In the genomic region with DNA sequence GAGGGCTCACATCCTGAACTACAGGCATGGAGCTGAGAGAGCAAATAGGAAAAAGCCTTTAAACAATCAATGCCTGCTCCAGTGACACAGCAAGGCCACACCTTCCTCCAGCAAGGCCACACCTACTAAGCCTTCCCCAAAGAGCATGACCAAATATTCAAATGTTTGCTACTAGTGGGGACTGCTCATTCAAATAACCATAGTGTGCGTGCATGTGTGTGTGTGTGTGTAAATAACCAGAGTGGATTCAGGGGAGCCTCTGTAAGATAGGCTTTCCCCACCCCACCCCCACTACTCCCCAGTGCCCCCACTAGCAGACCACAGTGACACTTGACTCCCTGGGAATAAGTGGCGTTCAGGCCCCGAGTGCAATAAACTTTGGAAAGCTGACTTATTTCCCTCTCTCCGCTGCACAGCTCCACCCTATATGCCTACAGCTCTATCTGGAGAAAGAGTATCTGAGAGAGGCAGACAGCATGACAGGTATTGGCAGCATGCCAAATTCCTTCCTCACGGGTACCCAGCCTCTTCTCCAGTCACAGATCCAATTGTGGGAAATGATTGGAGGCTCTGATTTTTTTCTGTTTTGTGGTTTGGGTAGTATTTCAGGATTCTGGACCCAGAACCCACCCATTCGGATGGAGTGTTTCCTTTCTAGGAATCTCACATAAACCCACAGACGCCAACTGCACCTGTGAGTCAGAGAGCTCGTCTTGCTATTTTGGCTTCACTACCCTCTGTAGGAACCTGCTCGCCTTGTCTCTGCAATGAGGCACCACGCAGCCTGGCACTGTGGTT, we compare ENCODE assay signal across 7 mouse cellular contexts. TPM values are rescaled to one million over a fixed set of nuclear protein-coding genes. Genes with fewer than 3 reads are reported as not detected.
DNase-seq lines count a peak whose midpoint lies in the region; ATAC-seq and TF ChIP-seq lines count a peak whose summit lies in the region.

No protein-coding gene starts in this region.

- peak; percentile 75 for DNase-seq in lung, embryonic 14.5 days
- DNase-seq in lung, postnatal 25 days (ENCODE audit: low spot score) = no peak
- peak; percentile 19 for DNase-seq in adrenal gland, postnatal 25 days
- peak; percentile 72 to 88 for DNase-seq in frontal cortex, postnatal 36 days (ENCODE audit: low spot score in 2 of 2)
- peak; percentile 66 to 68 for DNase-seq in left cerebral cortex, adult 2 months (ENCODE audit: extremely low spot score in 1 of 2, low spot score in 2 of 2)
- no peak for DNase-seq in ovary, postnatal 14 days (ENCODE audit: low spot score)

- WGBS in lung, embryonic 14.5 days = 27% methylated on average over 10 of the region's 10 CpGs
- WGBS in stomach, embryonic 15.5 days = 34% methylated on average over 10 of the region's 10 CpGs

- intact Hi-C loops in left cerebral cortex, adult 2 months (cut with DNase I) = loop anchor here (1.0 kb wide), 2 partner anchors 36 to 60 kb away; no protein-coding TSS in a partner anchor

- H3K9me3 ChIP-seq in lung, embryonic 14.5 days (ENCODE audit: low read depth, low read length) = no peaks in the 10 kb centered on the region
- H3K9me3 ChIP-seq in stomach, embryonic 15.5 days = no peaks in the 10 kb centered on the region

- no peaks in the 10 kb centered on the region for H3K27me3 ChIP-seq in lung, embryonic 14.5 days (ENCODE audit: insufficient read depth, low read length)
- no peaks in the 10 kb centered on the region for H3K27me3 ChIP-seq in stomach, embryonic 15.5 days (replicated peaks)

- no peak overlapping the region for H3K4me2 ChIP-seq in lung, embryonic 14.5 days
- no peak overlapping the region; the same call in 1 of the 2 replicates for H3K4me2 ChIP-seq in stomach, embryonic 15.5 days

- H3K36me3 ChIP-seq in lung, embryonic 14.5 days (ENCODE audit: insufficient read depth) = no peaks in the 10 kb centered on the region
- H3K36me3 ChIP-seq in stomach, embryonic 15.5 days = no peaks in the 10 kb centered on the region

- no peak overlapping the region for H3K4me3 ChIP-seq in lung, embryonic 14.5 days (ENCODE audit: low read depth, low read length)
- no peak overlapping the region for H3K4me3 ChIP-seq in left cerebral cortex, adult 2 months
- H3K4me3 ChIP-seq in stomach, embryonic 15.5 days (replicated peaks) = no peak overlapping the region

- peaks cover 7% of the 10 kb centered on the region; the same call in 1 of the 2 replicates for H3K4me1 ChIP-seq in lung, embryonic 14.5 days (ENCODE audit: insufficient read depth)
- H3K4me1 ChIP-seq in stomach, embryonic 15.5 days = peaks cover 12% of the 10 kb centered on the region

- peak overlapping the region; percentile 5; the same call in 1 of the 2 replicates for H3K27ac ChIP-seq in lung, embryonic 14.5 days (ENCODE audit: low read depth)
- H3K27ac ChIP-seq in left cerebral cortex, adult 2 months = no peak overlapping the region
- 0 out of 2 replicates have a peak overlapping the region, but pooled peaks have one; percentile 0 for H3K27ac ChIP-seq in stomach, embryonic 15.5 days

- peak; percentile 75 for ATAC-seq in lung, embryonic 14.5 days (ENCODE audit: insufficient read depth)
- peak; percentile 77 for ATAC-seq in stomach, embryonic 15.5 days (ENCODE audit: insufficient read depth, low FRiP score, low read depth)

- H3K9ac ChIP-seq in lung, embryonic 14.5 days = no peak overlapping the region
- H3K9ac ChIP-seq in stomach, embryonic 15.5 days = no peak overlapping the region

- TF ChIP-seq CTCF in lung, embryonic 14.5 days (IDR thresholded peaks at IDR 0.05; ENCODE audit: low read depth) = no peak
- TF ChIP-seq CTCF in left cerebral cortex, adult 2 months (IDR thresholded peaks at IDR 0.05) = no peak

RNA-seq across cellular contexts. Expression of a gene that starts 25.0 kb away (rescaled TPM):
- polyA plus RNA-seq in lung, embryonic 14.5 days (2014; fragmentation: Nextera tagmentation; extraction: Ambion mirVana) = 40.4 and 43.9 TPM in 2 replicates
- 35.9 and 36.5 TPM in 2 replicates for total RNA-seq in adrenal gland, postnatal 25 days (2021)
- total RNA-seq in left cerebral cortex, adult 2 months (2021) = 10 to 100 TPM; 34.1 to 39.0 TPM
- polyA plus RNA-seq in stomach, embryonic 15.5 days (2015; fragmentation: Nextera tagmentation; extraction: Ambion mirVana) = 27.1 and 29.0 TPM in 2 replicates

RNA-seq across cellular contexts. Expression of a gene that starts 34.0 kb away (rescaled TPM):
- 9.1 and 9.8 TPM in 2 replicates for polyA plus RNA-seq in lung, embryonic 14.5 days (2014; fragmentation: Nextera tagmentation; extraction: Ambion mirVana)
- total RNA-seq in adrenal gland, postnatal 25 days (2021) = 0.55 TPM in 1 of 2 replicates, not detected in the other
- total RNA-seq in left cerebral cortex, adult 2 months (2021) = 100 to 1,000 TPM; 174 to 184 TPM
- 21.6 and 25.0 TPM in 2 replicates for polyA plus RNA-seq in stomach, embryonic 15.5 days (2015; fragmentation: Nextera tagmentation; extraction: Ambion mirVana)

RNA-seq across cellular contexts. Expression of a gene that starts 39.7 kb away (rescaled TPM):
- polyA plus RNA-seq in lung, embryonic 14.5 days (2014; fragmentation: Nextera tagmentation; extraction: Ambion mirVana) = 51.4 and 56.6 TPM in 2 replicates
- 151 and 212 TPM in 2 replicates for total RNA-seq in adrenal gland, postnatal 25 days (2021)
- total RNA-seq in left cerebral cortex, adult 2 months (2021) = 10 to 100 TPM; 72.8 to 79.1 TPM
- 89.3 and 110 TPM in 2 replicates for polyA plus RNA-seq in stomach, embryonic 15.5 days (2015; fragmentation: Nextera tagmentation; extraction: Ambion mirVana)

RNA-seq across cellular contexts. Expression of a gene that starts 41.8 kb away (rescaled TPM):
- polyA plus RNA-seq in lung, embryonic 14.5 days (2014; fragmentation: Nextera tagmentation; extraction: Ambion mirVana) = 0.13 and 0.38 TPM in 2 replicates
- 3.7 and 3.8 TPM in 2 replicates for total RNA-seq in adrenal gland, postnatal 25 days (2021)
- total RNA-seq in left cerebral cortex, adult 2 months (2021) = 10 to 100 TPM; 28.9 to 34.1 TPM
- polyA plus RNA-seq in stomach, embryonic 15.5 days (2015; fragmentation: Nextera tagmentation; extraction: Ambion mirVana) = 1.6 and 1.9 TPM in 2 replicates

RNA-seq across cellular contexts. Expression of a gene that starts 43.7 kb away (rescaled TPM):
- 3.6 and 4.9 TPM in 2 replicates for polyA plus RNA-seq in lung, embryonic 14.5 days (2014; fragmentation: Nextera tagmentation; extraction: Ambion mirVana)
- total RNA-seq in adrenal gland, postnatal 25 days (2021) = 1.00 TPM in 1 of 2 replicates, not detected in the other
- under 1 TPM; 0.23 to 0.38 TPM for total RNA-seq in left cerebral cortex, adult 2 months (2021)
- polyA plus RNA-seq in stomach, embryonic 15.5 days (2015; fragmentation: Nextera tagmentation; extraction: Ambion mirVana) = 8.7 and 9.7 TPM in 2 replicates

Comparison
In these comparisons a context has a peak if more than half of its experiments do, and no peak if none do; other contexts are left out.
1. DNase-seq: peak in lung, embryonic 14.5 days (single experiment), adrenal gland, postnatal 25 days (single experiment), frontal cortex, postnatal 36 days (2 of 2) and left cerebral cortex, adult 2 months (2 of 2); none in lung, postnatal 25 days (single experiment) and ovary, postnatal 14 days (single experiment).
2. RNA of a gene that starts 34.0 kb away (total RNA-seq): 174 to 184 TPM in left cerebral cortex, adult 2 months; 0.55 TPM in adrenal gland, postnatal 25 days; every median in the first group is over 100 times any median in the second.